Mouse (Mus musculus) adipocyte (in vitro differentiated cells): ENCODE data around the gene Gclm.
"Not testable (repeated sequence)": the region's sequence is repeated elsewhere in the genome, so short reads cannot be mapped to it uniquely, and the experiment has no call there.

Experiments used
- DNase-seq: peaks from one replicate; pipeline ENCODE4 v3.0.0-alpha.2; 2016; ENCODE audit warnings: low spot score

The Gclm gene

GRCm38 (mm10) chr3:122242876-122243275 is 2.5 kb upstream of the Gclm start:
- DNase-seq: no peak

GRCm38 (mm10) chr3:122243416-122244167 is 1.8 kb upstream of the Gclm start:
- DNase-seq: peak; percentile 46

- DNase-seq: no peak
Observed at GRCm38 (mm10) chr3:122244759-122245158, 598 bp upstream of the Gclm start.

DNA sequence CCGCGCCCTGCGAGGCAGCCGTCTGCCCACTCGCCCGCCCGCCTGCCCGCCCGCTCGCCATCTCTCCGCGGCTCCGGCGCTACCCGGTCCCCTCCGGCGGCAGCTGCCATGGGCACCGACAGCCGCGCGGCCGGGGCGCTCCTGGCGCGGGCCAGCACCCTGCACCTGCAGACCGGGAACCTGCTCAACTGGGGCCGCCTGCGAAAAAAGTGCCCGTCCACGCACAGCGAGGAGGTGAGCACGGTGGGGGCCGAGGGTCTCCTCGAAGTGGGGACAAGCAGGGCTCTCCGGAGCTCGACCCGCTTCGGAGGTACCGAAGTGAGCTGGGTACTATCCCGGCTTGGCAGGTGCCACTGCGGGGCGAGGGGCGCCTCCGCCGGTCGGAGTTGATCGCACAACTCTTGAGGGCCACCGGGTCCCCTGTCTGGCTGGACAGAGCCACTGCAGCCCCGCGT is 548 bp downstream of the Gclm start:
- DNase-seq: peak; percentile 42

GRCm38 (mm10) chr3:122246406-122246805 is 1.0 kb downstream of the Gclm start:
- no peak for DNase-seq

GRCm38 (mm10) chr3:122246986-122247767 is 1.8 kb downstream of the Gclm start:
- no peak for DNase-seq

- no peak for DNase-seq
Observed at GRCm38 (mm10) chr3:122247768-122248100, 2.4 kb downstream of the Gclm start.

DNA sequence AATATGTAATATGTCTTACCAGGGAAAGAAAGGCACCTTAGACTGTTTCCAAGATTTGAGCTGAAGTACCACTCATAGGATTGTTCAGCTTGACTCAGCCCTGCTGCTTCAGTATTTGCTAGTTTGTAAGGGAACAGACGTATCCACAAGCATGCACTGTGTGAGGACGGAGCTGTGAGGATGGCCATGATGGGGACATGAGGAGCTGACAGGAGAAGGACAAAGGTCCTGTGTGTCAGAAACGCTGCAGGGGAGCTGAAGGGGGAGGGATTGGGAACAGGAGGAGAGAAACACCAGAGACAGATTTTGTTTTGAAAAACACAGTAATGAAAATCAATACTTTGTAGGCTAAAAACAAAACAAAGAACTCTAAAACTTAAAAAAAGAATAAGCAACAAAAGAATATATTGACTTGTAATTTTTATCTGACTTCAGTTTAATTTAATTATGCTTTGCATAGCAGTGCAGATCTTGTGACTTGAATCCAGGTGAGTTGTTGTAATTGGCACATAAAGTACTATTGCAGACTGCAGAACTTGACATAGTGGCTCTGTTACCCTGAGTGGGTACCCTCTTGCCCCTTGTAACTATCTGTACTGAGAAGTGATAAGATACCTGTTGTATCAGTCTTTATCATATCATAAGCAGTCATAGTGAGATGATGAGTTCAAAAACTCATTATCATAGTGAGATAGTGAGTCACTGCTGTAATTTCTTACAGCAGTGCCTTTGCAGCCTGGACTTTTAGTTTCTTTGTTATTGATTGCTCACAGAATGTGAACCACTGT is 7.3 kb downstream of the Gclm start:
- no peak for DNase-seq

GRCm38 (mm10) chr3:122254050-122254449 is 8.7 kb downstream of the Gclm start:
- not testable (repeated sequence) for DNase-seq

- DNase-seq: no peak
Observed at GRCm38 (mm10) chr3:122269986-122270385, 24.6 kb downstream of the Gclm start.

DNA sequence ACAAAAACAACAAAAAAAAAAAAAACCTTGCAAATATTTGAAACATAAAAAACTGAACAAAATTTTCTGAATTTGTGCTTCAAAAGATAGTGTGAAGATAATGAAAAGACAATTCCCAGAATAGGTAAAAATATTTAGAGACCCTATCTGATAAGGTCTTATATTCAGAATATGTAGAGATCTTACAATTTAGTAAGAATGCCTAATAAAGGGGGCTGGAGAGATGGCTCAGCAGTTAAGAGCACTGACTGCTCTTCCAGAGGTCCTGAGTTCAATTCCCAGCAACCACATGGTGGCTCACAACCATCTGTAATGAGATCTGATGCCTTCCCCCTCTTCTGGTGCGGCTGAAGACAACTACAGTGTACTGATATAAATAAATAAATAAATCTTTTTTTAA is 27.2 kb downstream of the Gclm start:
- DNase-seq: not testable (repeated sequence)

- no peak for DNase-seq
Observed at GRCm38 (mm10) chr3:122273407-122274240, 28.3 kb downstream of the Gclm start.

GRCm38 (mm10) chr3:122274241-122275024 is 29.1 kb downstream of the Gclm start, which contains the start of gene Dnttip2:
Gene Dnttip2 (plus strand): TSS chr3:122274388.
- DNase-seq: peak; percentile 97

- DNase-seq: no peak
Observed at GRCm38 (mm10) chr3:122275111-122275510, 29.8 kb downstream of the Gclm start.

DNA sequence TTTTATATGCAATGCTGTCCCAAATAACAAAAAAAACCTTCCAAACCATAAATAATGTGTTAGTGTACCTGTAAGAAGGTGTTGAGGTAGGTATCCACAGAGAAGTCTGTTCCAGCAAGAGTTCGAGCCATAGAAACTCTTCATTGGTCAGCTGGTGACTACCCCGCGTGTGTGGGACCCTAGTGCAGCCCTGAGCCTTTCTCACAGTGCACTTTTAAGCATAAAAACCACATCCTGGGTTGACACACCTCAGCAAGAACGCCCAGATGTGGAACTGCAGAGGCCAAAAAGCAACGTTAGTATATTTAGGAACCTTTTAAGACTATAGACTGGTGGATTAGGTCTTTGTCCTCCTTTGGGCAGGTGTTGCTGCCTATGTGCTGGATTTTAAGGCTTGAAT is 41.8 kb downstream of the Gclm start:
- DNase-seq: no peak

DNA sequence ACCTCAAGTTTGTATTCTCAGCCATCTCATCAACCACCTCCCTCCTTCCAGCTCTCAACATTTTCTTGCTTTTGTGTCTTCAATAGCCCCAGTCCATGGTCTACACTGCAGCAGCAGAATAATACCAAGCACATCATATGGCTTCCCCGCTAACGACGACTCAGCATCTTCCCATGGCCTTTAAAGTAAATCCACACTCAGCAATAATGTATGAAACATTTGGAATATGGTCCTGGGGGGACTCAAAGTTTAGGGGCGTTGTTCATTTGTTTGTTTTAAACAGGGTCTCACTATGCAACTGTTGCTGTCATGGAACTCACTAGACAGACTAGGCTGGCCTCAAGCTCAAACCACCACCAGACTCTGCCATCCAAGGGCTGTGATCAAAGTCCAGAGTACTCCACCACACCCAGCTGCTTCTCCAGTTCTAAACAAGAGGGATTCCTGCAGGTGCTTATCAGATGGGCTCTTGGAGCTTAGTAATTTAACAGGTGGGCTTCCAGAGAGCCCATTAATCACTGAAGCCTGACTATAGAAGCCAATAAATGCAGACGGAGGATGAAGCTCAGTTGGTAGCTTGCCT is 43.3 kb downstream of the Gclm start:
- no peak for DNase-seq

GRCm38 (mm10) chr3:122289344-122289743 is 44.0 kb downstream of the Gclm start:
- DNase-seq: not testable (repeated sequence)

DNA sequence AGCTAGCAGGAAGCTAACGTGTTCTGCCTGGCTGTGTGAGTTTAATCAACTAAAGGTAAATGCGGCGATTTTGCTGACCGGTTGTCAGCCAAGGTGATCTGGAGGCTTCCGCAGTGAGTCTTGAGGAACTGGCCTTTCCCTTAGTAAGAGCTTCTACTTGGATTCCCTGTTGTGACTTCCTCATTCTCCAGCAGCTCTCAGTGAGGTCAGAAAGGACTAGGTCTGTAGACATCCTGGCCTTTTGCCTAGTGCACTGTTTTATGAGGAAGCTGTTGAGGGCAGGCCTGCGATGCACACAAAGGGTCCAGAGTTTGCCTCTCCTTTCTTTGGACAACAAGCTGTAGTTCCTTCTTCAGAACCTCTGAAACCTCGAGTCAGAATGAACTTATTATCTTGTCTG is 45.3 kb downstream of the Gclm start:
- peak; percentile 75 for DNase-seq

- DNase-seq: peak; percentile 34
Observed at GRCm38 (mm10) chr3:122291828-122292227, 46.5 kb downstream of the Gclm start.
